Mouse (Mus musculus) hindbrain, embryonic 16.5 days (tissue): ENCODE data around the gene Jsrp1. TPM values are rescaled to one million over a fixed set of nuclear protein-coding genes. Genes with fewer than 3 reads are reported as not detected.
A peak's percentile ranks its signal among the peaks of the same experiment; 100 is the strongest.
"Not testable (repeated sequence)": the region's sequence is repeated elsewhere in the genome, so short reads cannot be mapped to it uniquely, and the experiment has no call there.

Source experiments
- ATAC-seq: fragments of 200-750 bp; cut with Nextera tagmentation; 2 replicates; pipeline ENCODE4 v1.8.0; 2017; ENCODE audit warnings: moderate TSS enrichment, moderate library complexity
- H3K27ac ChIP-seq: fragments of 300-500 bp; sonication (generic); 2 replicates; pipeline ENCODE4 v1.5.1; 2014; ENCODE audit warnings: low read depth, mild to moderate bottlenecking, control low read depth, low read length, moderate library complexity
- H3K27me3 ChIP-seq: fragments of 300-500 bp; sonication (generic); replicated peaks from 2 replicates; pipeline ENCODE4 v1.6.1; 2014; ENCODE audit warnings: low read length; ENCODE audit not compliant: control insufficient read depth, insufficient read depth
- H3K36me3 ChIP-seq: fragments of 300-500 bp; sonication (generic); 2 replicates; pipeline ENCODE4 v1.6.1; 2014; ENCODE audit warnings: mild to moderate bottlenecking, low read length, moderate library complexity, mixed read lengths; ENCODE audit not compliant: control insufficient read depth, insufficient read depth
- H3K4me1 ChIP-seq: fragments of 300-500 bp; sonication (generic); 2 replicates; pipeline ENCODE4 v1.6.1; 2014; ENCODE audit warnings: low read depth, low read length; ENCODE audit not compliant: control insufficient read depth, insufficient read depth
- H3K4me2 ChIP-seq: fragments of 300-500 bp; sonication (generic); 2 replicates; pipeline ENCODE4 v1.6.1; 2014; ENCODE audit warnings: mild to moderate bottlenecking, low read length, control low read depth, moderate library complexity
- H3K4me3 ChIP-seq: fragments of 300-500 bp; sonication (generic); 2 replicates; pipeline ENCODE4 v1.5.1; 2014; ENCODE audit warnings: mild to moderate bottlenecking, low read length, control low read depth, moderate library complexity
- H3K9ac ChIP-seq: fragments of 300-500 bp; sonication (generic); 2 replicates; pipeline ENCODE4 v1.6.1; 2014; ENCODE audit warnings: low read depth, mild to moderate bottlenecking, control low read depth, low read length, moderate library complexity
- H3K9me3 ChIP-seq: fragments of 300-500 bp; sonication (generic); 2 replicates; pipeline ENCODE4 v1.6.1; 2014; ENCODE audit warnings: mild to moderate bottlenecking, low read length, moderate library complexity; ENCODE audit not compliant: control insufficient read depth
- WGBS: fragments of 180-500 bp; shearing (Covaris S2); extraction: QIAGEN DNeasy Blood & Tissue Kit; methylation state at CpG from one replicate; pipeline ENCODE4 v1.1.7; 2014; 5-methylcytosine and 5-hydroxymethylcytosine counted together
- polyA plus RNA-seq: library from polyadenylated mRNA; unstranded; fragments of >200 nt; fragmentation: Nextera tagmentation; extraction: Ambion mirVana; gene quantifications from 2 replicates; pipeline ENCODE4 v1.2.1, GENCODE M21; 2015

Jsrp1 gene
- polyA plus RNA-seq, 1 experiment from 2014 or later: 1.1 TPM

- Histone ChIP-seq H3K4me2 (no peak overlapping the region), H3K27ac (no peak overlapping the region), H3K9ac (no peak overlapping the region), H3K36me3 (peaks cover 8% of the 10 kb centered on the region; the same call in 1 of the 2 replicates), H3K9me3 (0 out of 2 replicates have a peak, but pooled peaks cover 4% of the 10 kb centered on the region), H3K27me3 (peaks cover 27% of the 10 kb centered on the region), H3K4me1 (peaks cover 6% of the 10 kb centered on the region), H3K4me3 (no peak overlapping the region)
- no peak for ATAC-seq
- 70% methylated on average over 2 of the region's 2 CpGs for WGBS
These were observed 25.1 kb upstream of the Jsrp1 start for GRCm38 (mm10) chr10:80838346-80838912.

DNA sequence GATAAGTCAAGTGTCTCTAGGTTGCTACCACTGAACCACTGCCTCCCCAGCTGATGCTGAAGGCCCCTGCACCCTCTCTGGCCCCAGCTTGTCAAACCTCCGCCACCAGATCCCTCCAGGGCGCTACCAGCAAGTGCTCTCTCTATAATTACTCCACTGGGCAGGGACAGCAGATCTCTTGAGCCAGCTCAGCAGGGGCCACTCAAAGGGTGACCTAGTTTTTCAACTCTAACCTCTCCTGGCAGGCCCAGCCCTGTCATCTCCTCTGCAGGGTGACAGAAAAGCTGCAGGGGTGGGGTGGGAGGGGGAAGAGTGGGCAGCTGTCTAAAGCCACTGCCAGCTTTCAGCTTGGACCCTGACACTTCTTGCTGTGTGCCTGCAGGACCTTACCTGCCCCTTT, 24.5 kb upstream of the Jsrp1 start:
- H3K36me3 ChIP-seq: peaks cover 8% of the 10 kb centered on the region; the same call in 1 of the 2 replicates
- H3K4me1 ChIP-seq: peaks cover under 1% of the 10 kb centered on the region
- ATAC-seq: no peak
- H3K4me3 ChIP-seq: no peak overlapping the region
- 23% methylated on average over 2 of the region's 2 CpGs for WGBS
- 0 out of 2 replicates have a peak, but pooled peaks cover 4% of the 10 kb centered on the region for H3K9me3 ChIP-seq
- H3K27ac ChIP-seq: no peak overlapping the region
- H3K27me3 ChIP-seq: peaks cover 22% of the 10 kb centered on the region
- H3K9ac ChIP-seq: no peak overlapping the region
- no peak overlapping the region for H3K4me2 ChIP-seq

- Histone ChIP-seq H3K36me3 (peaks cover 8% of the 10 kb centered on the region; the same call in 1 of the 2 replicates), H3K4me3 (no peak overlapping the region), H3K9me3 (0 out of 2 replicates have a peak, but pooled peaks cover 4% of the 10 kb centered on the region), H3K27me3 (peaks cover 21% of the 10 kb centered on the region), H3K4me1 (no peaks in the 10 kb centered on the region; the same call in none of the 2 replicates), H3K4me2 (no peak overlapping the region), H3K9ac (no peak overlapping the region), H3K27ac (no peak overlapping the region)
- 44% methylated on average over 7 of the region's 7 CpGs for WGBS
- no peak for ATAC-seq
These were observed 23.7 kb upstream of the Jsrp1 start for GRCm38 (mm10) chr10:80836949-80837379.

GRCm38 (mm10) chr10:80835617-80836016, 22.3 kb upstream of the Jsrp1 start:
- Histone ChIP-seq H3K36me3 (peaks cover 8% of the 10 kb centered on the region; the same call in 1 of the 2 replicates), H3K9ac (no peak overlapping the region; the same call in 1 of the 2 replicates), H3K27me3 (peaks cover 21% of the 10 kb centered on the region), H3K4me2 (0 out of 2 replicates have a peak overlapping the region, but pooled peaks have one; percentile 12), H3K4me3 (no peak overlapping the region), H3K4me1 (no peaks in the 10 kb centered on the region; the same call in 1 of the 2 replicates), H3K27ac (no peak overlapping the region), H3K9me3 (0 out of 2 replicates have a peak, but pooled peaks cover 4% of the 10 kb centered on the region)
- 43% methylated on average over 30 of the region's 30 CpGs for WGBS
- 0 out of 2 replicates have a peak, but pooled peaks have one; percentile 9 for ATAC-seq

GRCm38 (mm10) chr10:80832818-80833217, 19.5 kb upstream of the Jsrp1 start:
- Histone ChIP-seq H3K4me1 (peaks cover 8% of the 10 kb centered on the region), H3K27me3 (peaks cover 21% of the 10 kb centered on the region), H3K4me3 (no peak overlapping the region), H3K9me3 (0 out of 2 replicates have a peak, but pooled peaks cover 4% of the 10 kb centered on the region), H3K27ac (no peak overlapping the region), H3K36me3 (peaks cover 19% of the 10 kb centered on the region), H3K9ac (no peak overlapping the region), H3K4me2 (no peak overlapping the region)
- 48% methylated on average over 7 of the region's 7 CpGs for WGBS
- ATAC-seq: no peak

DNA sequence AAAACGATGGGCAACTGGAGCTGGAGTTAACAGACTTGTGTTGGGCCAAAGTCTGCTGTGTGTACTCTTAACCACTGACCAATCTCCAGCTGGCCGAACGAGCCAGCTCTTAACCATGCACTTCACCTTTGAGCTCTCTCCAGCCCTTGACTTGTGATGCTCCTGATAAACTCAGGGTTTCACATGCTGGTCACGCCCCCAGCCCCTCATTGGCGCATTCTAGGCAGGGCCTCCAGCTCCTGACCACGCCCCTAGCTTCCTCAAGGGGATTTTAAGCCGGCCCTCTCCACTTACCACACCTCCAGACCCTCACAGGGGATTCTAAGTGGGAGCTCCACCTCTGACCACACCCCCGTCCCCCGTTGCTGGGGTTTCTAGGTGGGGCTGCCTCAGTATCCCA, 17.8 kb upstream of the Jsrp1 start:
- Histone ChIP-seq H3K9ac (no peak overlapping the region), H3K27me3 (peaks cover 21% of the 10 kb centered on the region), H3K4me2 (no peak overlapping the region), H3K9me3 (0 out of 2 replicates have a peak, but pooled peaks cover 4% of the 10 kb centered on the region), H3K27ac (no peak overlapping the region), H3K4me3 (no peak overlapping the region), H3K36me3 (peaks cover 19% of the 10 kb centered on the region), H3K4me1 (peaks cover 12% of the 10 kb centered on the region)
- ATAC-seq: no peak
- 8% methylated on average over 9 of the region's 9 CpGs for WGBS

GRCm38 (mm10) chr10:80829359-80830278, 16.3 kb upstream of the Jsrp1 start:
- no peak for ATAC-seq
- Histone ChIP-seq H3K4me2 (no peak overlapping the region), H3K4me3 (no peak overlapping the region), H3K27ac (no peak overlapping the region), H3K4me1 (peaks cover 12% of the 10 kb centered on the region), H3K9me3 (0 out of 2 replicates have a peak, but pooled peaks cover 1% of the 10 kb centered on the region), H3K9ac (no peak overlapping the region), H3K27me3 (peaks cover 10% of the 10 kb centered on the region), H3K36me3 (peaks cover 14% of the 10 kb centered on the region)
- 88% methylated on average over 1 of the region's 1 CpGs for WGBS

GRCm38 (mm10) chr10:80828587-80828986, 15.3 kb upstream of the Jsrp1 start:
- not testable (repeated sequence) for H3K9ac ChIP-seq, H3K27ac ChIP-seq, ATAC-seq, H3K27me3 ChIP-seq, H3K9me3 ChIP-seq
- WGBS: 79% methylated on average over 9 of the region's 9 CpGs
- Histone ChIP-seq H3K4me1 (peaks cover 12% of the 10 kb centered on the region), H3K36me3 (peaks cover 11% of the 10 kb centered on the region), H3K4me3 (peak overlapping the region; percentile 77; the same call in 1 of the 2 replicates), H3K4me2 (peak overlapping the region; percentile 98)
